Mouse (Mus musculus) cerebellum, adult 18-20 months (tissue): ENCODE results near the gene Itfg2.
A peak's percentile ranks its signal among the peaks of the same experiment; 100 is the strongest.

ENCODE experiments used
- DNase-seq, 2 experiments: peaks; one replicate each; pipeline ENCODE4 v3.0.0; 2021

Gene Itfg2

DNA sequence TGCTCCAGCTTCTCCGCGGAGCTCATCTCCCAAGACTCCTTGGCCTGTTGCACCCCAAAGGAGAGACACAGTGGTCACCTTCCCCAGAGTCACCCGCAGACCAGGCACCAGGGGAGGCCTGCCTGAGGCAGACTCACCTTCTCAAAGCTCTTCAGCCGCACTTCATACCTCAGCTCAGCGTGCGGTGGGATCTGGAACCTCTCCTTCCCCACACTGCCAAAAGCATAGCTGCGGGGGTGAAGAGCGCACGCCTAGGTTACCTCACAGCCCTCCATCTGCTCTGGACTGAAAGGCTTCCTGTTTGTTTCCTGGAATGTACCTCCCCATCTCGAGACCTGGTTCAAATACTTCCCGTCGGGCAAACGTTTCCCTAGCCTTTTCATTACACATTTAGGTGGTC lies 8.8 kb upstream of the Itfg2 start:
- peak; percentile 67 to 74 for DNase-seq

DNA sequence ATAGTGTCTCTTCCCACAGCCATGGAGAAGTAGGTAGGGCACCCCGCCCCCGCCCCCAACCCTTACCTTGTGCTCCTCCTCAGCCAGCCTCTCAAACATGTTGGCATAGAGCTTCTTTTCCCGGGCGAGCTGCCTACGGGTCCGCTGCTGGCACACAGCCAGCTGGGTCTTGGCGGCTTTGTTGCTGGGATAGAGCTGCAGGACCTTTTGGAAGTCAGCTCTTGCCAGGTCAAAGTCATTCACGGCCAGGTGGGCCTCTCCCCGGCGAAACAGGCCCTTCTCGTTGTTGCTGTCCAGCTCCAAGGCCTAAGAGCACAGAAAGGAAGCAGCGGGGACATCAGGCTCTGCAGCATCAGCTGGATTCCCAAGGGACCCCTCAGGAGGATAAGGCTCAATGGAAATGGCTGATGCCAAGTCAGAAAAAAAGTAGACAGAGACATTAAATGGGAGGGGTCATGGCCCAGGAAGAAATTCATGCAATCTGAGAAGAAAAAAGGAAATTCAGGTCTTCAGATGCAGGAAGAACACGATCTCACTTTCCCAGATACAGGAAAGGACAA lies 7.7 kb upstream of the Itfg2 start:
- peak; percentile 58 to 71 for DNase-seq

GRCm38 (mm10) chr6:128429826-128430225 lies 5.1 kb upstream of the Itfg2 start:
- DNase-seq, result peak in 1 of 2 experiments; percentile 1

DNA sequence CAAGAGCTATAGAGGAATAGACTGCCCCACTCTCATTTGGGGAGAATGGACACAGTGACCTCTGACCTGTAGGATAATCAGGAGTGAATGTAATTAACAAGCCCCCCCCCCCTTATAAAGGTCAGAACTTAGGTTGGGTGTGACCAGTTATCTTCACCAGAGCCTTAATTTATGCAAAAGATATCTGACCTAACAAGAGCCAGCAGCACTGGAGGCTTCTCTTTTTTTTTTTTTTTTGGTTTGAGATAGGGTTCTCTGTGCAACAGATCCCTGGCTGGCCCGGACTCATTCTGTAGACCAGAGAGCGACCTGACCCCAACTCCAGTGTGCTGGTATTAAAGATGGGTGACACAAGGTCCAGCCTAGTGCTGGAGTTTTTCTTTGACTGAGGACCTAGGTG lies 4.6 kb upstream of the Itfg2 start:
- no peak for DNase-seq

DNA sequence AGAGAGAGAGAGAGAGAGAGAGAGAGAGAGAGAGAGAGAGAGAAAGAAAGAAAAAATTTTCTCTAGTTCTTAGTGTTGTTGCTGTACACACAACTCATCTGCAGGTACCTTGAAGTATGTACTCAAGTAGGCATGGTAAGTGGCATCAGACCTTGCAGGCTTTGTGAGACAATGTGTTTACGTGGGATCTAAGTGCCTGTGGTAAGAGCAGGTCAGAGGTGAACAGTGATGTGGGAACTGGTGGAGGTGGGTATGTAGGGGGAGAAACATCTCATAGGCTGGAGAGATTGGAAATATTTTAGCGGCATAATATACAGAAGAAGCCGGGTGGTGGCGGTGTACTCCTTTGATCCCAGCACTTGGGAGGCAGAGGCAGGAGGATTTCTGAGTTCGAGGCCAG lies 2.8 kb upstream of the Itfg2 start:
- DNase-seq, result no peak

GRCm38 (mm10) chr6:128425046-128425445 lies 315 bp upstream of the Itfg2 start:
- no peak for DNase-seq

DNA sequence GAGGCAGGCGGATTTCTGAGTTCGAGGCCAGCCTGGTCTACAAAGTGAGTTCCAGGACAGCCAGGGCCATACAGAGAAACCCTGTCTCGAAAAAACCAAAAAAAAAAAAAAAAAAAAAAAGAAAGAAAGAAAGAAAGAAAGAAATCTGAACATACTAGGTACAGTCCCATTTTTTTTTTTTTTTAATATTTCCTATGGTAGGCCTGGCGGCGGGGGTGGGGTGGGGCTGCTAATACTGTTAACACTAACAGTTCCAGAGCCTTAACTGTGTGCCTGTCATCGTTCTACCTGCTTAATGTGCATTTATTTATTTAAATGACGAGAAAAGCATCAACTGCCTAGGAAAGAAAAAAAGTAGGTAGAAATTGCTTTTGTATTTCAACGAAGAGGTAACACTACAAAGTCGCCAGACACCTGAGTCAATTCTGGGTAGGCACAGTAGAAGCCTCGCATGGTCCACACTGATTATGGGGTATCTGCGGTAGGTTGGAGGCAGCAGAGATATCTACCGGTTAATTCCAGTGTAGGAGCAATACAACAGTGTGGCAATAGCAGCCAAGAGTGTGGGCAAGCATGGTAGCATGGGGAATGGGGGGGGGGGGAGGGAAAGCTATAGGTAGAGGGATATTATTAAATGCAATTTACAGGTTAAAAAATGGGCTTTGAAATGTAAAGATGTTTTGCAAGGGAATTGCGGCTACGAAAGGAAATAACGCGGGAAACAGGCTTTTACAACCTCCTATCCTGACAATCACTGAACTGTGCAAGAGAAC lies 1.0 kb downstream of the Itfg2 start:
- peak; percentile 31 to 44 for DNase-seq

DNA sequence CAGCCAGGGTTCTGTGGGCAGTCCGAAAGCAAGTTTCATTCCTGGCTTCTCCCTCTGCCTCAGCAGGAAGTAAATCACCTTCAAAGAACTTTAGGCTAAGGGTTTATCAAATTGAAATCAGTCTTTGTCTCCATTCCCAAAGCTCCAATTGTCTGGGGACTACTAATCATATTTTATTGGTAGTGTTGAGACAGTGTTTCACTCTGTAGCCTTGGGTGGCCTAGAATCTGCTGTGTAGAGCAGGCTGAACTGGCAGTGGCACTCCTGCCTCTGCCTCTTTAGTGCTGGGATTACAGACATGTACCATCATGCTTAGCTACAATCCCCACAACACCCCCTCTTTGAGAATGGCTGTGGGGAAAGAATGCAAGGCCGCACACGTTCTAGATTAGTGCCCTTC lies 3.3 kb downstream of the Itfg2 start:
- no peak for DNase-seq

GRCm38 (mm10) chr6:128421036-128421435 lies 3.7 kb downstream of the Itfg2 start:
- no peak for DNase-seq

- DNase-seq, result no peak
Observed at GRCm38 (mm10) chr6:128418076-128418475, 6.7 kb downstream of the Itfg2 start.

DNA sequence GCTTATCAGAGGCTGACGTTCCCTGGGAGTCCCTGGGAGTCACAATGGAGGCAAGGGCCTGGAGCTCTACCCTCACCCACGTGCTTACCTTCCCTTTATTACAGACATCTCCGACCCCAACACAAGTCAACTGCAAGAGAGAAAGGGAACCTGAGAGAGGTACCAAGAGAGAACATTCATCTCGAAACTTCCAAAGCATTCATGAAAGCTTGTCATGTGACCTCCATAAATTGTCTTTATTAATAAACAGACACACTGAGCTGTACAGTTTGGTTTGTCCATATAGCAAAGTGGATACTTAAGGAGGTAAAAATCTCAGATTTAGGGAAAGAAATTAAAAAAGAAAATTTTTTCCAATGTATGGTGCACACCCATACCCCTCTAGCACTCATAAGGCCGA lies 8.6 kb downstream of the Itfg2 start:
- no peak for DNase-seq

DNA sequence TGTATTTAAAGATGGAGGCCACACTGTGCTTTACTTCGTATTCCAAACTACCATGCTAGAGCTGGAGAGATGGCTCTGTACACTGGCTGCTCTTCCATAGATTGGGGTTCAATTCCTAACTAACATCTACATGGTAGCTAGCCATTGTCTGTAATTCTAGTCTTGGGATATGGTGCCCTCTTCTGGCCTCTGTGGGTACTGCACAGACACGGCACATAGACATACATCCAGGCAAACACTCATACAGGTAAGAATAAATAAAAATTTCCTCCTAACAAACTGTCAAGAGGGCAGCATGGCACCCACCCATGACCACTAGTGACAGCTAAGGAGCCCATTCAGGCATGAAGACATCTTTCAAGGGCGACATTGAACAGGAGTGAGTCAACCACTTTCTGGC lies 13.6 kb downstream of the Itfg2 start:
- peak; percentile 78 to 87 for DNase-seq

DNA sequence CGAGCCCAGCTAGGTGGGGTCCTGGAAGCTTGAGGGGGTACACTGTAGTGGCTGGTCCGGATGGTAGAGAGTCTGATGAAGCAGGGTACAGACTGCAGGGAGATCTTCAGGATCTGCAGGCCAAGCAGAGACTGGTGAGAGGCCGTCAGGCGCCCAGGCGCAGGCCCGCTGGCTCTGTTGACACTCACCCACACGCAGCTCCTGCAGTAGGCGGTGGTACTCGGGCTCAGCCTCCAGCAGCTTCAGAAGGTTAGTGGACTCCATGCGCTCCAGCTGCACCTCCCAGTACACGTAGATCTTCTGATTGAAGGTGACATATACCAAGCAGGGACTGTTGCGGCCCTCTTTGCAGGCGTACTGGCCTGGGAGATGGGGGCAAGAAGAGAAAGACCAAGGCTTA lies 14.4 kb downstream of the Itfg2 start:
- no peak for DNase-seq

- DNase-seq, result no peak
Observed at GRCm38 (mm10) chr6:128408544-128409125, 16.1 kb downstream of the Itfg2 start.

GRCm38 (mm10) chr6:128404708-128405107 lies 20.0 kb downstream of the Itfg2 start:
- DNase-seq, result no peak

GRCm38 (mm10) chr6:128399421-128400185 lies 25.1 kb downstream of the Itfg2 start:
- peak; percentile 73 to 81 for DNase-seq

DNA sequence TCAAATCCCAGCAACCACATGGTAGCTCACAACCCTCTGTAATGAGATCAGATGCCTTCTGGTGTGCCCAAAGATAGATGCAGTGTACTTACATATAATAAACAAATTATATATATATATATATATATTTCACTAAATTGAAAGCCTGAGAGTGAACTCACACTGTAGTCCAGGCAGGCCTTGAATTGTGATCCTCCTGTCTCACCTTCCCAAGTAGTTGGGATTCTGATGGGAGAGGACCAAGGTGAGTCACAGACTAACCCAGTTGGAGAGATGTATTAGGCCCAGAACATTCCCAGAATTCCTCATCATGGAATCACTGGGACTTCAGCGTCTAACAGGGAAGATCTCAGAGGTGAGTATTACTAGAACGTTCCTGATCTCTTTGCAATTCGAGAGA lies 25.7 kb downstream of the Itfg2 start, which contains the start of gene Nrip2:
TSS of gene Nrip2 (plus strand) at position 301 of the 400 bp plus-strand sequence.
- DNase-seq, result no peak

DNA sequence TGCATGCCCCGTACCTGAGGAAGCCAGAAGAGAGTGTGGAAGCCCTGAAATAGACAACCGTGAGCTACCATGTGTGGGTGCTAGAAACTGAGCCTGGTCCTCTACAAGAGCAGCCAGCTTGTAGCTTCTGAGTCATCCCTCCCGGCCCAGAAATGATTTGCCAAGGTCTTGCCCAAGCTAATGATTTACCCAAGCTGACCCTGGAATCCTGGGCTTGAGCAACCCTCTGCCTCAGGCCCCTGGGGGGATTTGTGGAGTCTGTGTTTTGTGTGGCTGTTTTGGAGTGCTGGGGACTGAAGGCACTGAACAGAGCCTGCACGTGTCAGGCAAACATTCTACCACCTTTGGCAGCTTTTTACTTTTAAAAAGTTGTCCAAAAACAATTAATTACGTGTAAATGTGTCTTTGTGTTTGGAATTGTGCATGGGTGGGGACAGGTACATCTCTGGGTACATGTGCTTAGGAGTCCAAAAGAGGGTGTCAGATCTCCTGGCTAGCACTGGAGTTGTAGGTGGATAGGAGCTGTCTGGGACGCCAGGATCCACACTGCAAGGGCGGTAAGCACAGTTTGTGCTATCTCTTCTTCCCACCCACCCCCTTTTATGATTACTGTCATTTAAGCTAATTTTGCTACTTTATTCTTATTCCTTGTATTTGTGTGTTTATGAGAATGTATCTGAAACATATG lies 27.0 kb downstream of the Itfg2 start:
- DNase-seq, result no peak

DNA sequence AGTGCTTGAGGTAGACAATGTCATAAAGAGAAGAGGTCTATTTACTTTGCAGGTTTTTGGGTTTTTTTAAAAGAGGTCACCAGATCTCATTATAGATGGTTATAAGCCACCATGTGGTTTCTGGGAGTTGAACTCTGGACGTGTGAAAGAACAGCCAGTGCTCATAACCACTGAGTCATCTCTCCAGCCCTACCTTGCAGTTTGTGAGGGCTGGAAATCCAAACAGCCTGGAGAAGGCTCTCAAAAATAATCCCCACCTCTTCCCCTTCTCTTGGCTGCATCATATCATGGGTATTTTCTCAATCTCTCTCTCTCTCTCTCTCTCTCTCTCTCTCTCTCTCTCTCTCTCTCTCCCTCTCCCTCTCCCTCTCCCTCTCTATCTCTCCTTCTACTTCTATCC lies 34.0 kb downstream of the Itfg2 start:
- no peak for DNase-seq

- DNase-seq, result no peak
Observed at GRCm38 (mm10) chr6:128389185-128389584, 35.5 kb downstream of the Itfg2 start.

DNA sequence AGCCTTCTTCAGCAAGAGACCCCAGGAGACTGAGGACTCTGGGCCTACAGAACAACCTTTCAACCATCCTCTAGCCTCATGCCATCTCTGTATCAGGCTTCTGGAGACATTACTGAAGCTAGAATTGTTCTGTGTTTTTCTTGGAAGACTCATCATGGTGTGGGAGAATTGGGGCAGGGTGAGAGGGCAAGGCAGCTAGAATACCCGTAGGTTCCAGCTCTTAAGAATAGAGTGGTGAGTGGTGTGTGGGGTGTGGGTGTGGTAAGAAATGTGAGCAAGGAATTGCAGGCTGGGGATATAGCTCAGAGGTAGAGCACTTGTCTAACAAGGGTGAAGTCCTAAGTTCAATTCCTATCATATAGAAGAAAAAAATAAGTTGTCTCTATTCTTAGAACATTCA lies 39.7 kb downstream of the Itfg2 start:
- no peak for DNase-seq

DNA sequence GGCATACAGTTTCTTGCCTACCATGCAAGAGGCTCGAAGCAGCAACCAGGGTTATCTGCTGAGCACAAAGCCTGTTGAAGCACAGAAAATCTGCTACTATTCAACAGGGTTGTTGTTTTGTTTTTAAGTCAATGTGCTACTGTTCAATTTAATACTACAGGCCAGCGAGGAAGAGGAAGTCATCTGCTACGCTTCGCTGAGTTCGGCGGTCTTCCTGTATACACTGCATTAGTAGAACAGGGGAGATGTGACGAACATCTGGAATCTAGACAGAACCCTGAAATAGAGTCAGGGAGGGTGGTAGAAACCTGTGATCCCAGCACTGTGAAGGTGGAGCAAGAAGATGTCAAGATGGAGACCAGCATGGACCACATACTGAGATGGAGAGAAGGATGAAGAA lies 41.0 kb downstream of the Itfg2 start:
- no peak for DNase-seq

- no peak for DNase-seq
Observed at GRCm38 (mm10) chr6:128381254-128381653, 43.5 kb downstream of the Itfg2 start.
